Mouse (Mus musculus) frontal cortex, postnatal 25 days (tissue): ENCODE measurements around the gene Nans.

Experiments used
- DNase-seq, 2 experiments: peaks; one replicate each; pipeline ENCODE4 v3.0.0; 2022; ENCODE audit warnings: low spot score in 2 of 2

Nans gene

GRCm38 (mm10) chr4:46532926-46533325 is 43.9 kb downstream of the Nans start:
- no peak for DNase-seq

GRCm38 (mm10) chr4:46533934-46534720 is 45.1 kb downstream of the Nans start:
- DNase-seq: no peak

GRCm38 (mm10) chr4:46535094-46535830 is 46.2 kb downstream of the Nans start:
- DNase-seq: no peak

GRCm38 (mm10) chr4:46535840-46536361 is 46.9 kb downstream of the Nans start, which contains the start of gene Trim14:
Gene Trim14 (minus strand): TSS chr4:46536141.
- no peak for DNase-seq

GRCm38 (mm10) chr4:46539167-46539566 is 50.1 kb downstream of the Nans start:
- DNase-seq: no peak

- DNase-seq: no peak
These were observed 52.7 kb downstream of the Nans start for GRCm38 (mm10) chr4:46541707-46542106.

GRCm38 (mm10) chr4:46543366-46544050 is 54.5 kb downstream of the Nans start:
- DNase-seq: no peak

GRCm38 (mm10) chr4:46544313-46544712 is 55.3 kb downstream of the Nans start:
- DNase-seq: no peak

- DNase-seq: no peak
These were observed 56.5 kb downstream of the Nans start for GRCm38 (mm10) chr4:46545498-46545897.

GRCm38 (mm10) chr4:46546709-46547108 is 57.7 kb downstream of the Nans start:
- DNase-seq: no peak

- DNase-seq: no peak
These were observed 60.9 kb downstream of the Nans start for GRCm38 (mm10) chr4:46549979-46550378.

GRCm38 (mm10) chr4:46550406-46550805 is 61.4 kb downstream of the Nans start:
- DNase-seq: no peak
